Comparison of ENCODE assay signal across 28 mouse cellular contexts in the genomic region with DNA sequence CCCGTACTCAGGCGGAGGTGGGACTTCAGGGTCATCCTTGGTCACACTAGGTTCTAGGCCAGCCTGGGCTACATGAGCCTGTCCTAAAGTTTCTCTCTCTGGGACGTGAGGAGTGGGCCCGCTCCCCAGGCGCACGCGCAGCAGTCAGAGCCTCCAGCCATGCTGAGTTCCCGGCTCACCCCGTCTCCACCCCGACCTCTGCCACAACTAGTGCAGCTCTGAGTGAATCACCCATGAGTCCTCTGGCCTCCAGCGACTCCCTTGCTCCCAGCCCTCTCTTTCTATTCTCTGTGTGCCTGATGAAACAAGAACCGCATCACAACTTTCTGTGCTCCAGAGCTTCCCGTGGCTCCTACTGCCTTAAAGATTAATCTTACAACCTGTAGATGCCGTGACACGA. TPM values are rescaled to one million over a fixed set of nuclear protein-coding genes. Genes with fewer than 3 reads are reported as not detected.
DNase-seq lines count a peak whose midpoint lies in the region; ATAC-seq and TF ChIP-seq lines count a peak whose summit lies in the region.
"Had no signal": no experiment of that assay in that cellular context is flagged by ENCODE, and none has a peak within 500 bp of the region (broad histone marks: within the 10 kb centered on the region; RNA-seq: fewer than 3 reads in every experiment).

No protein-coding gene starts in this region.

- no peak for DNase-seq in forebrain, embryonic 10.5 days (ENCODE audit: extremely low spot score, low spot score)
- DNase-seq in forebrain, postnatal 0 days = no peak
- DNase-seq in R1 (ENCODE audit: low read depth, low spot score) = peak; percentile 37
- DNase-seq in layer of hippocampus, postnatal 36 days = no peak
- DNase-seq in c-Kit-positive CD71-positive TER-119-positive erythroid progenitor cells, embryonic 14.5 days (ENCODE audit: low spot score) = no peak
- DNase-seq in right cerebral cortex, postnatal 25 days = no peak
- DNase-seq: cerebellum, adult 2 months; cerebellum, postnatal 25 days; embryo, embryonic 11 days; gastrocnemius, postnatal 25 days; heart, adult 18-20 months; heart, postnatal 14 days; kidney, adult 18-20 months; layer of hippocampus, adult 9-11 months; retina, postnatal 1 day; thymus, postnatal 14 days had no signal

- WGBS in forebrain, embryonic 10.5 days = 65% methylated on average over 15 of the region's 15 CpGs
- WGBS in forebrain, postnatal 0 days = 69% methylated on average over 15 of the region's 15 CpGs

- ATAC-seq in forebrain, postnatal 0 days = no peak
- ATAC-seq: inflammation-experienced regulatory T-cells, adult 6 months; lung, postnatal 0 days; midbrain, embryonic 15.5 days had no signal

- no peak for TF ChIP-seq POLR2A in ES-Bruce4 (IDR thresholded peaks at IDR 0.05; ENCODE audit: insufficient read depth, low read length)

- H3K27ac ChIP-seq in forebrain, embryonic 10.5 days = 0 out of 2 replicates have a peak overlapping the region, but pooled peaks have one; percentile 30
- H3K27ac ChIP-seq in forebrain, postnatal 0 days (ENCODE audit: low read depth, low read length) = no peak overlapping the region
- H3K27ac ChIP-seq in ES-Bruce4 (ENCODE audit: insufficient read depth, low read length) = no peak overlapping the region
- H3K27ac ChIP-seq: heart, embryonic 13.5 days; hindbrain, embryonic 14.5 days; limb, embryonic 10.5 days; macrophage; midbrain, embryonic 15.5 days; neural tube, embryonic 12.5 days had no signal

- no peak overlapping the region for H3K4me3 ChIP-seq in forebrain, embryonic 10.5 days
- no peak overlapping the region for H3K4me3 ChIP-seq in forebrain, postnatal 0 days (ENCODE audit: low read depth, low read length)
- 0 out of 2 replicates have a peak overlapping the region, but pooled peaks have one; percentile 6 for H3K4me3 ChIP-seq in ES-Bruce4 (ENCODE audit: low read depth, low read length)
- H3K4me3 ChIP-seq: heart, embryonic 13.5 days; limb, embryonic 10.5 days; midbrain, embryonic 15.5 days; neural tube, embryonic 12.5 days had no signal

- no peaks in the 10 kb centered on the region for H3K9me3 ChIP-seq in forebrain, embryonic 10.5 days
- no peaks in the 10 kb centered on the region for H3K9me3 ChIP-seq in forebrain, postnatal 0 days (ENCODE audit: low read length)
- H3K9me3 ChIP-seq in ES-Bruce4 (replicated peaks; ENCODE audit: control insufficient read depth, insufficient read depth, low read length, poor library complexity, severe bottlenecking) = no peaks in the 10 kb centered on the region
- H3K9me3 ChIP-seq: heart, embryonic 13.5 days; limb, embryonic 10.5 days; midbrain, embryonic 15.5 days; neural tube, embryonic 12.5 days had no signal

- H3K27me3 ChIP-seq in forebrain, embryonic 10.5 days (ENCODE audit: poor library complexity, severe bottlenecking) = 0 out of 2 replicates have a peak, but pooled peaks cover 5% of the 10 kb centered on the region
- H3K27me3 ChIP-seq in forebrain, postnatal 0 days (ENCODE audit: insufficient read depth, low read length) = no peaks in the 10 kb centered on the region
- no peaks in the 10 kb centered on the region for H3K27me3 ChIP-seq in ES-Bruce4 (ENCODE audit: control insufficient read depth, insufficient read depth, low read length, poor library complexity, severe bottlenecking)
- H3K27me3 ChIP-seq: midbrain, embryonic 15.5 days; neural tube, embryonic 12.5 days had no signal

- peaks cover 30% of the 10 kb centered on the region for H3K4me1 ChIP-seq in forebrain, embryonic 10.5 days
- no peaks in the 10 kb centered on the region for H3K4me1 ChIP-seq in forebrain, postnatal 0 days (ENCODE audit: insufficient read depth)
- peaks cover 4% of the 10 kb centered on the region for H3K4me1 ChIP-seq in ES-Bruce4 (ENCODE audit: control insufficient read depth, insufficient read depth, low read length)
- H3K4me1 ChIP-seq: midbrain, embryonic 15.5 days; neural tube, embryonic 12.5 days had no signal

- TF ChIP-seq EP300 in ES-Bruce4 (IDR thresholded peaks at IDR 0.05; ENCODE audit: insufficient read depth, low read depth, low read length) = no peak

- H3K36me3 ChIP-seq in forebrain, embryonic 10.5 days (replicated peaks) = no peaks in the 10 kb centered on the region
- no peaks in the 10 kb centered on the region for H3K36me3 ChIP-seq in forebrain, postnatal 0 days (ENCODE audit: insufficient read depth)
- no peaks in the 10 kb centered on the region for H3K36me3 ChIP-seq in ES-Bruce4 (ENCODE audit: control insufficient read depth, insufficient read depth, low read length, poor library complexity, severe bottlenecking)
- H3K36me3 ChIP-seq: heart, embryonic 13.5 days; limb, embryonic 10.5 days; midbrain, embryonic 15.5 days; neural tube, embryonic 12.5 days had no signal

- TF ChIP-seq CTCF in forebrain, postnatal 0 days (IDR thresholded peaks at IDR 0.05; ENCODE audit: low read depth) = no peak
- no peak for TF ChIP-seq CTCF in ES-Bruce4 (IDR thresholded peaks at IDR 0.05; ENCODE audit: low read depth, low read length)

- H3K4me2 ChIP-seq in forebrain, postnatal 0 days (ENCODE audit: low read depth) = no peak overlapping the region
- H3K4me2 ChIP-seq: heart, embryonic 13.5 days; hindbrain, embryonic 14.5 days; midbrain, embryonic 15.5 days; neural tube, embryonic 12.5 days had no signal

- no peak overlapping the region for H3K9ac ChIP-seq in forebrain, postnatal 0 days
- no peak overlapping the region for H3K9ac ChIP-seq in ES-Bruce4 (ENCODE audit: low read depth, poor library complexity, severe bottlenecking)
- H3K9ac ChIP-seq: heart, embryonic 13.5 days; hindbrain, embryonic 14.5 days; midbrain, embryonic 15.5 days; neural tube, embryonic 12.5 days had no signal

RNA-seq across cellular contexts. Expression of a gene that starts 18.8 kb away (rescaled TPM):
- 31.5 and 34.2 TPM in 2 replicates for polyA plus RNA-seq in forebrain, embryonic 10.5 days (2016; fragmentation: Nextera tagmentation; extraction: Ambion mirVana)
- 37.7 and 39.5 TPM in 2 replicates for total RNA-seq in forebrain, postnatal 0 days (2014; rRNA removed)
- 33.7 and 38.4 TPM in 2 replicates for polyA plus RNA-seq in forebrain, postnatal 0 days (2015; fragmentation: Nextera tagmentation; extraction: Ambion mirVana)
- polyA plus RNA-seq in ES-Bruce4 (2011; ENCODE audit: insufficient read depth, insufficient read length, low read depth, missing spikeins) = 41.9 and 45.6 TPM in 2 replicates
- total RNA-seq in layer of hippocampus, postnatal 36 days (2021) = 10 to 100 TPM; 46.2 to 51.6 TPM

RNA-seq across cellular contexts. Expression of a gene that starts 19.7 kb away (rescaled TPM):
- 0.33 and 0.44 TPM in 2 replicates for polyA plus RNA-seq in forebrain, embryonic 10.5 days (2016; fragmentation: Nextera tagmentation; extraction: Ambion mirVana)
- 4.2 and 5.7 TPM in 2 replicates for total RNA-seq in forebrain, postnatal 0 days (2014; rRNA removed)
- 4.3 and 4.5 TPM in 2 replicates for polyA plus RNA-seq in forebrain, postnatal 0 days (2015; fragmentation: Nextera tagmentation; extraction: Ambion mirVana)
- 9.2 and 10.4 TPM in 2 replicates for polyA plus RNA-seq in ES-Bruce4 (2011; ENCODE audit: insufficient read depth, insufficient read length, low read depth, missing spikeins)
- total RNA-seq in layer of hippocampus, postnatal 36 days (2021) = 10 to 100 TPM; 32.6 to 34.3 TPM

RNA-seq across cellular contexts. Expression of a gene that starts 47.1 kb away (rescaled TPM):
- polyA plus RNA-seq in forebrain, embryonic 10.5 days (2016; fragmentation: Nextera tagmentation; extraction: Ambion mirVana) = 2.7 and 4.9 TPM in 2 replicates
- total RNA-seq in forebrain, postnatal 0 days (2014; rRNA removed) = not detected in 2 replicates
- 7.5 and 9.7 TPM in 2 replicates for polyA plus RNA-seq in forebrain, postnatal 0 days (2015; fragmentation: Nextera tagmentation; extraction: Ambion mirVana)
- 3.2 and 7.0 TPM in 2 replicates for polyA plus RNA-seq in ES-Bruce4 (2011; ENCODE audit: insufficient read depth, insufficient read length, low read depth, missing spikeins)
- total RNA-seq in layer of hippocampus, postnatal 36 days (2021) = 10 to 100 TPM; 39.4 to 47.0 TPM
- total RNA-seq: liver, adult 2 months had no signal
- polyA plus RNA-seq: inflammation-experienced regulatory T-cells, adult 6 months; large intestine, adult 2 months; liver, embryonic 16.5 days; macrophage had no signal
